Mouse (Mus musculus) midbrain, embryonic 10.5 days (tissue): Measurements from ENCODE around the gene Acly. TPM values are rescaled to one million over a fixed set of nuclear protein-coding genes. Genes with fewer than 3 reads are reported as not detected.
"Not testable (repeated sequence)": the region's sequence is repeated elsewhere in the genome, so short reads cannot be mapped to it uniquely, and the experiment has no call there.

Experiments used
- DNase-seq: peaks from one replicate; pipeline ENCODE4 v3.0.0-alpha.2; 2017; ENCODE audit warnings: low spot score
- H3K27ac ChIP-seq: fragments of 300-500 bp; sonication (generic); replicated peaks from 2 replicates; pipeline ENCODE4 v1.5.1; 2016; ENCODE audit warnings: mild to moderate bottlenecking
- H3K27me3 ChIP-seq: fragments of 300-500 bp; sonication (generic); 2 replicates; pipeline ENCODE4 v1.6.1; 2016; ENCODE audit warnings: low read depth, mild to moderate bottlenecking; ENCODE audit not compliant: poor library complexity, severe bottlenecking
- H3K36me3 ChIP-seq: fragments of 300-500 bp; sonication (generic); 2 replicates; pipeline ENCODE4 v1.6.1; 2016; ENCODE audit warnings: mild to moderate bottlenecking, moderate library complexity
- H3K4me1 ChIP-seq: fragments of 300-500 bp; sonication (generic); 2 replicates; pipeline ENCODE4 v1.6.1; 2016
- H3K4me3 ChIP-seq: fragments of 300-500 bp; sonication (generic); 2 replicates; pipeline ENCODE4 v1.5.1; 2016; ENCODE audit warnings: mild to moderate bottlenecking, moderate library complexity
- H3K9me3 ChIP-seq: fragments of 300-500 bp; sonication (generic); replicated peaks from 2 replicates; pipeline ENCODE4 v1.6.1; 2016; ENCODE audit warnings: mild to moderate bottlenecking
- WGBS: fragments of 180-500 bp; shearing (Covaris S2); methylation state at CpG from one replicate; pipeline ENCODE4 v1.1.7; 2016; 5-methylcytosine and 5-hydroxymethylcytosine counted together
- polyA plus RNA-seq: library from polyadenylated mRNA; unstranded; fragments of >200 nt; fragmentation: Nextera tagmentation; extraction: Ambion mirVana; gene quantifications from 2 replicates; pipeline ENCODE4 v1.2.1, GENCODE M21; 2016

Acly gene
- polyA plus RNA-seq, 1 experiment from 2014 or later: 312 TPM

DNA sequence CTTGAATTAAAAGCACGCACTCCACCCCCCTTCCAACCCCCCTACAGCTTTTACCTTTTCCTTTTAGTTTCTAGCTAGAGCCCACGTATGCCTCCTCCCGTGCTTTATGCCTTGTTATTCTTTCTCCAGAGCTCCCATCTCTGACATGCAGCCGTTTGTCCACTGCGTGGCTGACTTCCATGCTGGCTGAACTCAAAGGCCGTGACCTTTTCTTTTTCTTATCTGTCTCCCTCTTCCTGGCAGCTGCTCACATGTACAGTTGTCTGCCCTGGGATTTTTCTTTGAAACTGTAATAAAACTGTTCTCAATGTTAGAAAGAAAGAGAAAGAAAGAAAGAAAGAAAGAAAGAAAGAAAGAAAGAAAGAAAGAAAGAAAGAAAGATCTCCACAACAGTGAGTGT lies 13.2 kb upstream of the Acly start:
- H3K9me3 ChIP-seq: no peaks in the 10 kb centered on the region

DNA sequence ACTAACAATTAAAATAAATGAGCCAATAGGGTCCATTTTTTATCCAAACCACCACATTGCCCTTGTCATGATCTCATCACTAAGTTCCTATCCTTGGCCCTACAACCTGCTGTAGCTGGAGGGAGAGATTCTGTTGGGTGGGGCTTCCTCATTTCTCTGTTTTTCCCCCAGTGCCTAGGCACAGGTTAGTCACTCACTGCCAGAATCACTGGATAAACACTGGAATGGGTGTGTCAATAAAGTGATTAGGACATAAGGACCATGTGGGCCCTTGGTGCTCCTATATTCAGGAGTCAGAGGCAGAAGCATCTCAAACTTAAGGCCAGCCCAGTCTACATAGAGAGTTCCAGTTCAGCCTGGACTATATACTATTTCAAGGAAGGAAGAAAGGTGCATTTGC lies 8.7 kb upstream of the Acly start:
- Histone ChIP-seq H3K36me3 (no peaks in the 10 kb centered on the region), H3K9me3 (no peaks in the 10 kb centered on the region), H3K27ac (no peak overlapping the region), H3K4me3 (no peak overlapping the region), H3K27me3 (peaks cover 36% of the 10 kb centered on the region), H3K4me1 (peaks cover 8% of the 10 kb centered on the region)
- DNase-seq: no peak

More for the DNA sequence above, 13.2 kb upstream of the Acly start:
- 61% methylated on average over 6 of the region's 6 CpGs for WGBS
- peaks cover 16% of the 10 kb centered on the region for H3K27me3 ChIP-seq
- H3K4me3 ChIP-seq: no peak overlapping the region
- peaks cover 13% of the 10 kb centered on the region for H3K4me1 ChIP-seq
- no peak for DNase-seq
- H3K27ac ChIP-seq: no peak overlapping the region
- H3K36me3 ChIP-seq: no peaks in the 10 kb centered on the region

DNA sequence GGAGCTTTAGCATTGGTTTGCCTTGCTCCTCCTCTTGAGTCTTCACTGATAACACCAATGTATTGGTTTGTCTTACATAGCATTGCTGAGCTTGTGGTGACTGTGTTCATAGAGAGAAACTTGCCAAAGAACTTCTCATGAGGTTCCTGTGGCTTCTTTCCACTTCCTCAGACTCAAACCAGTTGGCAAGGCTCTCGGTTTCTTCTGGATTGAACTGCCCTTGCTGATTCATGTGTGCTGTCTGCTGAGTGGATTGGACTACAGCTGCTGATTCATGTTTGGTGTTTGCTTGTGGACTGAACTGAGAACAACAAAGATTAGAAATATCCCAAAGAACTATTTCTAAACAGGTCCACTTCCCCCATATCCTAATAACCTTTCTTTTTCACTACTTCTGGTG lies 8.2 kb upstream of the Acly start:
- H3K9me3 ChIP-seq: no peaks in the 10 kb centered on the region
- no peak for DNase-seq
- 83% methylated on average over 1 of the region's 1 CpGs for WGBS
- peaks cover 36% of the 10 kb centered on the region for H3K27me3 ChIP-seq
- H3K4me3 ChIP-seq: no peak overlapping the region
- no peaks in the 10 kb centered on the region for H3K36me3 ChIP-seq
- no peak overlapping the region for H3K27ac ChIP-seq
- peaks cover 8% of the 10 kb centered on the region for H3K4me1 ChIP-seq

DNA sequence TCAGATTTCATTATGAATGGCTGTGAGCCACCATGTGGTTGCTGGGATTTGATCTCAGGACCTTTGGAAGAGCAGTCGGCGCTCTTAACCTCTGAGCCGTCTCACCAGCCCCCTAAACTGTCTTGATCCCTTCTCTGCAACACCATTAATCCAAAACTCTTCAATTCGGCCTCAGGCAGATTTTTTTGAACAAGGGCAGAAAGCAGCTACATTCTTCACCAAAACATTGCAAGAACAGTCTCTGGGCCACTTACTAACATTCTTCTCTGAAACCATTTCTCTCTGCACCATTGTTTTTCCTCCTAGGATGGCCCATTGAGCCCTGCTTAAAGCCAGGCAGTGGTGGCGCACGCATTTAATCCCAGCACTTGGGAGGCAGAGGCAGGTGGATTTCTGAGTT lies 7.0 kb upstream of the Acly start:
- not testable (repeated sequence) for H3K27ac ChIP-seq, DNase-seq, H3K36me3 ChIP-seq, H3K4me1 ChIP-seq, H3K9me3 ChIP-seq, H3K4me3 ChIP-seq
- WGBS: 88% methylated on average over 6 of the region's 6 CpGs
- H3K27me3 ChIP-seq: peaks cover 36% of the 10 kb centered on the region

DNA sequence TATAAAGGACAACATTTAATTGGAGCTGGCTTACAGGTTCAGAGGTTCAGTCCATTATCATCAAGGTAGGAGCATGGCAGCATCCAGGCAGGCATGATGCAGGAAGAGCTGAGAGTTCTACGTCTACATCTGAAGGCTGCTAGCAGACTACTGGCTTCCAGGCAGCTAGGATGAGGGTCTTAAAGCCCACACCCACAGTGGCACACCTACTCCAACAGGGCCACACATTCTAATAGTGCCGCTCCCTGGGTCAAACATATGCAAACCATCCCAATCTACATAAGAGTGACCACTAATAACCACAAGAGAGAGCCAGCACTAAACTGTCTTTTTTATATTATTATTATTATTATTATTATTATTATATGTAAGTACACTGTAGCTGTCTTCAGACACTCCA lies 6.6 kb upstream of the Acly start:
- WGBS: 77% methylated on average over 2 of the region's 2 CpGs
- DNase-seq, H3K4me3 ChIP-seq, H3K27ac ChIP-seq, H3K4me1 ChIP-seq, H3K36me3 ChIP-seq, H3K9me3 ChIP-seq: not testable (repeated sequence)
- peaks cover 36% of the 10 kb centered on the region for H3K27me3 ChIP-seq

DNA sequence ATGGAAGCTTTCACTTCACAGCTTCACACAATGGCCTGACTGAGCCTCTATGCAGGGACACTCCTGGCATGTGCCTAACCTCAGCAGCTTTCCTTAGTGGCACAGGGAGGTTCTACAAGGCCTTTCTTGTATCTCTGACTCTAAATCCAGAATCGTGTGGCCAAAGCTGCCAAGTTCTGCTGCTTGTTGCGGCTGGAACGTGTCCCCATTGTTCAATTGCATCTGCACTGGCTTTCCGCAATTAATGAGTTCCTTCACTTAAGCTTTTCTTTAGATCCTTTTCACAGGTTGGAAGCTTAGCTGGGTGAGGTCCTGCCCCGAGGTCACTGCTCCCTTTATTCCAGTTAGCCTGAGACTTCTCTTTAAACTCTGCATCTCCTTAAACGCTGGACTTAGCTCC lies 6.1 kb upstream of the Acly start:
- no peak overlapping the region for H3K4me3 ChIP-seq
- no peak for DNase-seq
- peaks cover 41% of the 10 kb centered on the region for H3K27me3 ChIP-seq
- peaks cover 8% of the 10 kb centered on the region for H3K4me1 ChIP-seq
- H3K36me3 ChIP-seq: no peaks in the 10 kb centered on the region
- WGBS: 30% methylated on average over 6 of the region's 6 CpGs
- no peaks in the 10 kb centered on the region for H3K9me3 ChIP-seq
- H3K27ac ChIP-seq: no peak overlapping the region

DNA sequence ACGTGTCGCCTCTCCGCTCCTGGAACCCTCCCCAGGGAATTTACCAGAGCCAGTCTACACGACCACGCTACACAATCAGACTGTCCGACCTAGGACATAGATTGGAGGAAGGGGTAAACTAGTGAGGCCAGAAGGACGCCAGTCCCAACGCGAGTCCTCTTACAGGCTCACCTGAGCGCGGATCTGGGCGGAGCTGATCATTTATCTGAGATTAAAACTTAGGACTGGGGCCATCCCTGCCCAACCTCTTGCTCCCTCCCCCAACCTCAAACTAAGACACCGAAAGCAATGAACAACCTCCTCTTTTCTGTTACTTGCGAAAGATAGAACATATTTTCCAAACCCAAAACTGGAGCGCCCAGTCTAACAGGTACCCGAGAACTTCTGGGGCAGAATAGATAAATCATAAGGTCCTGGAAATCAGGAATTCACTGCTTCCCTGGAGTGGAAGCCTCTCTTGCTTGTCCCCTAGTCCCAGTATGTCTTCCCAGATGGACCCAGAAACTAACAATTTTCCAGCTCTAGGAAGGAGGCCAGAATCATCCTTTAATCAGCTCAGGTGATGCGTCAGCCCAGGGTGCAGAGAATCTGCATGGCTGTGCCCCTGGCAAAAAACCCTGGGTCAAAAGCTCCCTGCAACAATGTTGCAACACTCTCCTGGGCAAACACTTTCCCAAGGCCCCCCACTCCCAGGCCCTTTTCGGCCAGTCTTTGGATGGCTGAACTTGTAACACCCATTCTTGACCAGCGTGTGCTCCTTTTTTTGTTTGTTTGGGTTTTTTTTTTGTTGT lies 770 bp upstream of the Acly start:
- peaks cover 41% of the 10 kb centered on the region for H3K4me1 ChIP-seq
- DNase-seq: no peak
- WGBS: 20% methylated on average over 19 of the region's 19 CpGs
- H3K27ac ChIP-seq: peak overlapping the region; percentile 98
- peak overlapping the region; percentile 96 for H3K4me3 ChIP-seq
- peaks cover 22% of the 10 kb centered on the region for H3K27me3 ChIP-seq
- H3K9me3 ChIP-seq: no peaks in the 10 kb centered on the region
- H3K36me3 ChIP-seq: peaks cover 20% of the 10 kb centered on the region

DNA sequence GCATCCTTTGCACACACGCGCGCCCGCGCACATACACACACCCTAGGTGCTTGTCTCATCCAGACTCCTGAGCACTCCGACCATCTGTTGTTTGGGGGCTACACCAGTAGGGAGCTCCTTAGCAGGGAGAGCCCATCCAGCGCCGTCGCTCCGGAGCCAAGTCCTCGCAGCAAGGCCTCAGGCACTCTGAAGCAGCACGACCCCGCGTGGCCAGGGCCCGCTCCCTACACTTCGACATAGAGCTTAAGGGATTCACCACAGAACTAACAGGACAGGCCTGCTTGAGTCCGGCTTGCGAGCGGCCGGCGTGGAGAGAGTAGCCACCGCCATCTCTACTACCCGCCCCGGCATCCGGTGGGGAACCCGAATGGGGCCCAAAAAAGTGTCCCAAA lies 738 bp downstream of the Acly start:
- peak overlapping the region; percentile 98 for H3K27ac ChIP-seq
- H3K9me3 ChIP-seq: no peaks in the 10 kb centered on the region
- peaks cover 35% of the 10 kb centered on the region for H3K36me3 ChIP-seq
- 0% methylated on average over 26 of the region's 26 CpGs for WGBS
- DNase-seq: peak; percentile 76
- peak overlapping the region; percentile 96 for H3K4me3 ChIP-seq
- H3K27me3 ChIP-seq: peaks cover 11% of the 10 kb centered on the region
- peaks cover 40% of the 10 kb centered on the region for H3K4me1 ChIP-seq

DNA sequence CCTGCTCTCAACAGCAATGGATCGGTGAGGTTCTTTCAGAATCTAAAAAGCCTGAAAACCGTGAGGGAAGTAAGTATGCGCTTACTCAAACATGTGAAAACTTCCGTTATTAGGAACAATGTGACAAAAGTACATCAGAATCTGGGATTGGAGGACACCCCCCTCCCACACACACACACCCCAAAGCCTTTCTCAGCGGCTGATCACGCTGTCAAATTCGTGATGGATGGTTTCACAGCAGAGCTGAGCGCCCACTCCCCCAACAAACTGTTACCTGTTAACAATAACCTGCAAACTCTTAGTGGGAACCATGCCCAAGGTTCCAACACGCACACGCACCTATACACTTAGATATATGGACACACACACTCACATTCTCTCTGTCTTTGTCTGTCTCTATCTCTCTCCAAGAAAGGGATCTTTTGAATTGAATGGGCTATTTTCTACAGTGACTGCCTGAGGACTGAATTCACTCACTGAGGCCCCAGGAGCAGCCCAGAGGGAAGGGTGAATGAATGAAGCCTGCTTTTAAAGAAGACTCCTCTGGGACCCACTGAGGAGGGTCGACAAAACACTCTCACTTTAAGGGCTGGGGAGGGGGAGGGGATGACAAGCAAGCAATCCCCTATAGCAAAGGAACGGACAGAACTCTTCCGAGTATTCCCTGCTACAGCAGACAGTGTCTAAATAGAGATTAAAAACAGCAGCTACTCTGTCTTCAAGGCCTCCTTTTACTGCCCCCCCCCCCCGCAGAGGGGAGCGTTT lies 1.6 kb downstream of the Acly start:
- Histone ChIP-seq H3K4me3 (peak overlapping the region; percentile 96), H3K9me3 (no peaks in the 10 kb centered on the region), H3K27me3 (0 out of 2 replicates have a peak, but pooled peaks cover 7% of the 10 kb centered on the region), H3K36me3 (peaks cover 43% of the 10 kb centered on the region), H3K4me1 (peaks cover 40% of the 10 kb centered on the region), H3K27ac (peak overlapping the region; percentile 98)
- 10% methylated on average over 15 of the region's 15 CpGs for WGBS
- DNase-seq: no peak

DNA sequence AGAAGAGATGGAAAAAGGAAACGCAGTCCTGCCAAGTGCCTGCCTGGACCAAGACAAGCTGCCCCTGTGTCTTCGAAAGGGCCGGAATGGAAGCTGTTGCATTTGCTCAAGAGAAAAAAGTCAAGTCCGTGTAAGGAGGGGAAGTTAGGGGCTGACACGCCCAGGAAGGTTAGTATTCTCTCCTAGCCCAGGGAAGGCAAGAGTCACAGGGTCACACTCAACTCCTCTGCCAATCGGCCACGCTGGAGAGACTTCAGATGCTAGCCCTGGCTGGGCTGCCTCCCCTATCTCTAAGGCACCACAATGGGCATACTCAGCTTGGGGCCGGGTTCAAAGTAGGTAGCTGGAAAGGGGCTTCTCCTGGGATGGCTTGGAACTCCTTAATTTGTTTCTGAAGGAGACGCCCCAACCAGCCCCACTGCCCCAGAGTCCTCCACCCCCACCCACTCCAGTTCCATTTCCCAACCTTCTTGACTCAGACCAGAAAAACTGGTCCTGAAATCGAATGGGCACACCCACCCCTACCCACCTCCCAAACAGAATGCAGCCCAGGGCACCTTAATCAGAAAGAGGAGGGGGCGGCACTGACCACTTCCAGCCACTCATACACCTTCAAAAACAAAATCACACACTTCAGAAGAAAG lies 2.7 kb downstream of the Acly start:
- no peak for DNase-seq
- peak overlapping the region; percentile 96 for H3K4me3 ChIP-seq
- no peaks in the 10 kb centered on the region for H3K9me3 ChIP-seq
- H3K36me3 ChIP-seq: peaks cover 54% of the 10 kb centered on the region
- H3K4me1 ChIP-seq: peaks cover 40% of the 10 kb centered on the region
- peak overlapping the region; percentile 98; the same call in 1 of the 2 replicates for H3K27ac ChIP-seq
- 68% methylated on average over 11 of the region's 11 CpGs for WGBS
- H3K27me3 ChIP-seq: 0 out of 2 replicates have a peak, but pooled peaks cover 7% of the 10 kb centered on the region

DNA sequence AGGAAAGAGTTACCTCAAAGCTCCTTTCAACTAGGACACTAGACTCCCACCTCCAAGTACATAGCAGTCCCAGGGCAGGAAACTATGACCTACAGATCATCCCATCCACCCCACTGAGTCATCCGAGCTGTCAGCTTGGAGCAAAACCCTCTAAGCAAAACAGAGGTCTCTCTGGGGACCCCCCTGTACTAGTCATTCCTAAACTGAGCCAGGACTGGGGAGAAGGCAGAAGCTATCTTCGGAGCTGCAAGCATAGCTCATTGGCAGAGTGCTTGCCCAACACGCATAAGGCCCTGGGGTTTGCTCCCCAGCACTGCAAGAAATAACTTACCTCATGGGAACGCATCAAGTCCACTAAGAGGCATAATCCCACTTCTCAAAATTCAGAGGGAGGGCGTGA lies 3.4 kb downstream of the Acly start:
- Histone ChIP-seq H3K9me3 (no peaks in the 10 kb centered on the region), H3K27me3 (0 out of 2 replicates have a peak, but pooled peaks cover 7% of the 10 kb centered on the region), H3K36me3 (peaks cover 62% of the 10 kb centered on the region), H3K27ac (no peak overlapping the region), H3K4me3 (no peak overlapping the region; the same call in 1 of the 2 replicates), H3K4me1 (peaks cover 40% of the 10 kb centered on the region)
- 91% methylated on average over 5 of the region's 5 CpGs for WGBS
- DNase-seq: no peak

DNA sequence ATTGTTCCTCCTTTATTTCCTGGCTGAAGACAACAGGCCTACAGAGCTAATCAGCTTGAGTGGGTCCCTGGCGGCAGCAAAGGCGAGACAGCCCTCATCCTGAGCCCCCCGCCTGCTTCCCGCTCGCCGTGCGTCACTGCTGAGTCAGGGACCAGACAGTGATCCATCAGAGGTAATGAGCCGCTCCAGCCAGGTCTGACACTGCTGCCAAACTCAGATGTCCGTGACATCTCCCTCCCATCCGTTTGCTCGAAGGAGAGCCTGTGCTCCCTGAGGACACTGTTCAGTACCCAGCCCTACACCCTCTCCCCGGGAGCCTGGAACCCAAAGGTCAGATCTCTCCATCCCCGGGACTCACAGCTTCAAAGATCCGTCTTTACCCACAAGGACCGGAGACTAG lies 7.0 kb downstream of the Acly start:
- Histone ChIP-seq H3K4me1 (peaks cover 20% of the 10 kb centered on the region), H3K27me3 (no peaks in the 10 kb centered on the region), H3K36me3 (peaks cover 97% of the 10 kb centered on the region), H3K4me3 (no peak overlapping the region), H3K9me3 (no peaks in the 10 kb centered on the region), H3K27ac (no peak overlapping the region)
- DNase-seq: no peak
- 89% methylated on average over 15 of the region's 15 CpGs for WGBS

DNA sequence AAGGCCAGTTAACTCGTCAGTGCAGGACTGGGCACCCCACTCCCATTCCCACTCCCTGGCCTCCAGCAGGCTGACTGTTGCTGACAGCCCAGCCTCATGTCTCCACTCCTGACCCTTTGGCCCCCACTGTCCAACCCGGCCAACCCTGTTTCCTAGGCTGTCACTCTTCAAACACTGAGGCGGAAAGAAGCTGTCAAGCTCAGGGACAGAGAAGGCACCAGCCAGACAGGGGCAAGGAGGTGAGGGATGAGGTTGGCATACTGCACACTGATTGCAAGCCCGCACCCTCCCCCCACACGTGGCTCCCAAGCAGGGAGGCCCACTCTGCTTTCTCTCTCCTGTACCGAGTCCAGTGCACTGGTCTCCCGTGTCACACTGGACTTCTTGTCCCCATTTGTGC lies 8.6 kb downstream of the Acly start:
- Histone ChIP-seq H3K4me1 (peaks cover 3% of the 10 kb centered on the region), H3K9me3 (no peaks in the 10 kb centered on the region), H3K36me3 (peaks cover 100% of the 10 kb centered on the region), H3K4me3 (no peak overlapping the region), H3K27ac (no peak overlapping the region), H3K27me3 (no peaks in the 10 kb centered on the region)
- WGBS: 89% methylated on average over 7 of the region's 7 CpGs
- DNase-seq: no peak
